Mouse (Mus musculus): ENCODE results near the gene Gfap. TPM values are rescaled to one million over a fixed set of nuclear protein-coding genes. Genes with fewer than 3 reads are reported as not detected.

Gfap gene
- polyA plus RNA-seq (2012; rRNA removed): 13.6 and 17.7 TPM in 2 replicates

DNA sequence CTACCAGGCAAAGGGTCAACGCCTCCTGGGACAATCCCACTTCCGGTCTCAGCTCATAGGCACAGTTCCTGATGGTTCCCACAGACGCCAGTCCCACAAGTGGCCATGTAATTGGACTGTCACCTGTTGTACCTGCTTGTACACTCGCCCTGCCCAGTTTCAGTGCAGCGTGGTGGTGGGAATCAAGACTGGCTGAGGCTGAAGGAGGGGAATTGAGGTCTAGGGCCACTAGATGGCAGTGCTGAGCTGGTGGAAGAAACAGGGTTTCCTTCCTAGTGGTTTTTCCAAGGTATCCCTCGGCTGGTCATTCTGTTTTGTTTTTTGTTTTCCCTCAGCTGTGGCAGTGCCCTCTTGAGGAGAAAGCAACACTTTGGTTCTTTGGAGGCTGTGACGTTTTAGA, at the start of gene Gfap:
Gfap (minus strand) TSS at position 150 of the 400 bp plus-strand sequence.

DNA sequence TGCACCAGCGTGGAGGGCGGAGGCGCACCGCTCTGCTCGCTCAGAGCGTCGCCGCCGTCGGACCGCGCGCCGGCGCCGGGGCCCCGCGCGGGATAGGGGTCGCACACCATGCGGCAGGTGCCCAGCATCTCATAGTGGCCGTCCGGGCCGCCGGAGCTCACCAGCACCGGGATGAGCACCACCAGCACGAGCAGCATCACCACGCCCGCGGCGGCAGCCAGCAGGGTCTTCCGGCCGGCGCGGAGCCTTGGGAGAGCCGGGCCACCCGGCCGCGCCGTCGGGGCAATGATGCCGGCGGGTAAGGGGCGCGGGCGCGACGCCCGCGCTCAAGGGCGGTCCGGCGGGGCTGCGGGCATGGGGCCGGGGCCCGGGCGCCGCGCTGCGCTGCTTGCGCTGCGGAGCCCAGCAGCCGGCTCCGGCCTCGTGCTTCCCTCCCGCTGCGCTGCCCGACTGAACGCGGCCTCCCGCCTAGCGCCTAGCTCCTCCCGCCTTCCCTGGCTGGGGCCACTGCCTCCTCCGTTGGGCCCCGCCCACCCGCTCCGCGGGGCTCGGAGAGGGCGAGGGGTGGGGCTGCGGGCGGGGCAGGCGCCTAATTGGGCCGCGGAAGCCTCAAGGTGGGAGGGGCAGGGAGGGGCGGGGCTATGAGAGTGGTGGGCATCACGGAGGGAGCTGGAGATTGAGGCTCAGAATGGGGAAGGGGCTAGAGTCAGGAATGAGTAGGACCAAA, 45.7 kb upstream of the Gfap start, which contains the start of gene C1ql1:
C1ql1 (minus strand) TSS at position 424 of the 727 bp plus-strand sequence.

DNA sequence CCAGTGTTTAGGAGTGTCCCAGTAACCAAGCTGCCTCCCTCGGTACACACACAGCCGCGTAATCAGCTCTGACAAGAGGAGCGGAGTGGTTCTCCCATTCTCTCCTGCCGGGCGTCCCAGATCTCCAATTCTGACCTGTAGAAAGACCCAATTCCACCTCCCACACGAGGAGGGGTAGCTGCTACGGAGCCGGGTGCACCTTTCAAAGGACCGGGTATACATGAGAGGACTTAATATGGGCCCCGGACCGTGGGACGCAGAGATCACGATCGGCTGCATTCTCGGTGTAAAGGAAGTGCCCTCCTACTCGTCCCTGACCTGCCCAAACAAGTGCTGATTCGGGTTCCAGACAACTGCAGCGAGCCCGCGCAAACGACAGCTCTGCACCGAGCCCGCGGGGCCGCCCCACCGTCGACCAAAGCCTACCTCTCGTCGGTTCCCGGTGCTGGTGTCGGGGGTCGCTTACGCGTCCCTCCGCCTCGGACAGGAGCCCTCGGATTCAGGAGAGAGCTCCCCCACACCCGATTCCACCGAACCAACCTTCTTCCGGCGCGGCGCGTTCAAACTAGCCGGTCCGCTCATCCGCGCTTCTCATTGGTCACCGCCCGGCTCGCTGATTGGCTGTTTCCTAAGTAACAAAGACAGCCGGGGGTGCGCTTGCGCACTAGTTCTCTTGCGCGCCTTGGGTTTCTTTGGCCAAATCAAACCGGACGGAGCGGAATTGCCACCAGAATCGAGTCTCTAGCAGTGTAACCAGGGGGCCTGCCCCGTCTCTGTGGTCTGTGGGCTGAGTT, 24.0 kb upstream of the Gfap start, which contains the start of gene Kif18b:
Kif18b (minus strand) TSS at position 568 of the 794 bp plus-strand sequence.

DNA sequence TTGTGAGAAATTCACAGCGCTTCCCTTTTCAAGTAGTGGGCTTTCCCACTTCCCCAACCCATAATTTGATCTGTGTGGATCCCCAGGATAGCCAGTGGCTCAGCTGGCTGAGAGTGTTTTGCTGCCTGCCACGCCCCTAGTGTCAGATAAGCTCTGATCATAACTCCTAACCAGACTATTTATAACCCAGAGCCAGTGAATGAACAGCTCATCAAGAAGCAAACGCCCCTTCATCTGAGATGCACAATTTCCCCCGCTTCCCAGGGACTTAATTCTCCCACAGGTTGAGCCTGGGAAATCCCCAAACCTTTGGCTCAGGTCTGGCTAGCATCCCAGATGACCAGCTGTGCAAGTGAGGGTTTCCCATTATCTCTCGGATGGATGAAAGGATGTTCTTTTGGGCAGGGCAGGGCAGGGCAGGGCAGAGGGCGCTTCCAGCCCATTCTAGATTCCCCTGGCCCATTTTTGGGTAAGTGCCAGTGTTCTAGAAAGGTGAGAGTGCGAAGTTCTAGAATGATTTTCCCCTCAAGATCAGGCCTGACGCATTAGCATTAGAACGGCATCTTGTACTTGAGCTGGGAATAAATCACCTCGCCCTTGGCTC, 16.0 kb downstream of the Gfap start, which contains the start of gene Fam187a:
Fam187a (plus strand) TSS at position 554 of the 604 bp plus-strand sequence.

DNA sequence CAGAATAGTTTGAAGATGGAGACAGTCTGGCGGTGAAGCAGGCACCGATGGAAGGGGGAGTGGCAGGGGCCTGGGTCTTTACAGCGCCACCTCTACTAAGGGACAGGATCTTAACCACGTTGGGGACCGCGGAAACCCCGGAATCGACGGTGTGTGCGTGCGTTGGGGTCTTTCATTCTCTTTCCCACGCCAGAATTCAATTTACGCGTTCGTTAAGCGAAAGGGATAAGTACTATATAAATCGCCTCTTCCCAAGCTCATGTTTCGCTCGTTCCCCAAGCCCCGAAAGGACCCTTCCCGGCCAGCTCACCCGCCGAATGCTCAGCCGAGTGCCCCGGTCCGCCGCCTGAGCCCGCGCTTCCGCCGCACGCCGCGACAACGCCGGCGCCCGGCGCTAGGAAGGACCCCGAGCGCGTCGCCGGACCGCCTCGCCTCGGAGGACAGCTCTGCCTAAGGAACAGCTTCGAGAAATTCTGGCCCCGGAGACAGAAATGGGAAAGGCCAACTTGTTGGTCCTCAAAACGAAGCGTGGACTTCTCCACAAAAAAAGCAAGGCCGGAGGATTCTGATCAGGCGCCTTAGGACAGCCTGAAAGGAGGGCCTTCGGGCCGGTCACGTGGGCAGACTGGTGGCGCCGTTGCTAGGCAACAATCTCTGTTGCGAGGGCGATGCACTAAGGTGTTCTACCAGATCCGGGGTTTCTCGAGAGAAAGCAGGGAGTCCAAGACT, 20.0 kb downstream of the Gfap start, which contains the start of the genes Eftud2 and Ccdc103:
Eftud2 (minus strand) TSS at position 401 of the 729 bp plus-strand sequence.
Ccdc103 (plus strand) TSS at position 620 of the 729 bp plus-strand sequence.

Other genes starting within 250 kb of the Gfap start
- 0.03 and 0.05 TPM in 2 replicates for gene Meioc, start 237.2 kb downstream of the Gfap start, polyA plus RNA-seq (2012; rRNA removed)
- gene Ccdc43, start 203.1 kb downstream of the Gfap start, polyA plus RNA-seq (2012; rRNA removed): 24.7 and 25.2 TPM in 2 replicates
- 54.7 and 67.0 TPM in 2 replicates for gene Adam11, start 139.5 kb downstream of the Gfap start, polyA plus RNA-seq (2012; rRNA removed)
- gene Gjc1, start 81.2 kb downstream of the Gfap start, polyA plus RNA-seq (2012; rRNA removed): 43.2 and 43.6 TPM in 2 replicates
- gene Higd1b, start 65.1 kb downstream of the Gfap start, polyA plus RNA-seq (2012; rRNA removed): 12.6 and 13.5 TPM in 2 replicates
- 91.6 and 93.4 TPM in 2 replicates for gene Eftud2, start 19.9 kb downstream of the Gfap start, polyA plus RNA-seq (2012; rRNA removed)
- 1.1 TPM in 2 replicates for gene Ccdc103, start 19.7 kb downstream of the Gfap start, polyA plus RNA-seq (2012; rRNA removed)
- gene Fam187a, start 15.7 kb downstream of the Gfap start, polyA plus RNA-seq (2012; rRNA removed): 0.09 TPM in 1 of 2 replicates, not detected in the other
- 3.9 and 4.0 TPM in 2 replicates for gene Kif18b, start 24.2 kb upstream of the Gfap start, polyA plus RNA-seq (2012; rRNA removed)
- 10.9 and 12.6 TPM in 2 replicates for gene C1ql1, start 45.8 kb upstream of the Gfap start, polyA plus RNA-seq (2012; rRNA removed)
- 38.0 and 39.4 TPM in 2 replicates for gene Nmt1, start 127.3 kb upstream of the Gfap start, polyA plus RNA-seq (2012; rRNA removed)
- gene Dcakd, start 127.4 kb upstream of the Gfap start, polyA plus RNA-seq (2012; rRNA removed): 130 and 153 TPM in 2 replicates
- 5.3 and 6.0 TPM in 2 replicates for gene Plcd3, start 200.7 kb upstream of the Gfap start, polyA plus RNA-seq (2012; rRNA removed)
- 7.9 and 11.1 TPM in 2 replicates for gene Acbd4, start 200.8 kb upstream of the Gfap start, polyA plus RNA-seq (2012; rRNA removed)
- 18.3 and 18.6 TPM in 2 replicates for gene Hexim1, start 215.3 kb upstream of the Gfap start, polyA plus RNA-seq (2012; rRNA removed)
- gene Hexim2, start 231.5 kb upstream of the Gfap start, polyA plus RNA-seq (2012; rRNA removed): 23.2 and 23.5 TPM in 2 replicates